Mouse (Mus musculus): ENCODE data around the gene Kcnma1.

- TF ChIP-seq CTCF (IDR thresholded peaks at IDR 0.05; ENCODE audit: control insufficient read depth, insufficient read depth, insufficient replicate concordance, low read depth, low read length), result no peak
- no peak for TF ChIP-seq POLR2A (IDR thresholded peaks at IDR 0.05; ENCODE audit: control insufficient read depth, low read depth, low read length)
These were observed 770.4 kb downstream of the Kcnma1 start for GRCm38 (mm10) chr14:23243857-23244256.

All from testis, adult 2 months (tissue).